Mouse (Mus musculus): ENCODE measurements around the gene Tarbp1.

DNA sequence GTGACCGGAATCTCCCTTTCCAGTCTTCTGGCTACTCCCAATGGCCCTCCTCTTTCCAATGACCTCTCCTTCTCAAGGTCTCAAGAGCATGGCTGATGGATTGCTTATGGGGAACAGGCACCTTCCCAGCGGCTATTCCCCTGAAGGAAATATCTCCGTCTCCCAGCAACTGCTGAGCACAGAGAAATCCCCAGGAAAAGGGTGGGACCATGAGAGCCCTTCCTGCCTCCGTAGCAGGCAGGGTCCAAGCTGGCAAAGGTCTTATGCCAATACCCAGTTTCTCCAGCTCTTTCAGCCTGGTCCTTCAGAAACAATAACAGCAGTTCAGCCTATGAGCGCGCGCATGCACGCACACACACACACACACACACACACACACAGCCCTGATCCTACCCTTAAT, 23.7 kb downstream of the Tarbp1 start:
- no peak for TF ChIP-seq CTCF (IDR thresholded peaks at IDR 0.05; ENCODE audit: low read depth)
- TF ChIP-seq EP300 (IDR thresholded peaks at IDR 0.05; ENCODE audit: low read depth): no peak

Measured in heart, postnatal 0 days (tissue).